Mouse (Mus musculus): ENCODE data around the gene Clec4f. TPM values are rescaled to one million over a fixed set of nuclear protein-coding genes. Genes with fewer than 3 reads are reported as not detected.

Gene Clec4f
- polyA plus RNA-seq, 1 experiment from 2014 or later: 3.7 TPM

- Histone ChIP-seq H3K4me2 (no peak overlapping the region), H3K36me3 (no peaks in the 10 kb centered on the region), H3K9me3 (replicated peaks) (no peaks in the 10 kb centered on the region), H3K27ac (no peak overlapping the region), H3K9ac (no peak overlapping the region), H3K4me3 (replicated peaks) (no peak overlapping the region), H3K4me1 (replicated peaks) (0 out of 2 replicates have a peak, but pooled peaks cover 5% of the 10 kb centered on the region), H3K27me3 (peaks cover 7% of the 10 kb centered on the region; the same call in 1 of the 2 replicates)
- 65% methylated on average over 2 of the region's 2 CpGs for WGBS (ENCODE audit: insufficient replicate concordance)
- ATAC-seq (ENCODE audit: low read depth) (no peak), DNase-seq (no peak)
These were observed 61.0 kb downstream of the Clec4f start for GRCm38 (mm10) chr6:83595035-83595434.

Other genes starting within 250 kb of the Clec4f start
- 10.4 and 13.3 TPM in 2 replicates for gene Tet3, start 197.1 kb downstream of the Clec4f start, polyA plus RNA-seq (2015; fragmentation: Nextera tagmentation; extraction: Ambion mirVana)
- gene Dguok, start 149.2 kb downstream of the Clec4f start, polyA plus RNA-seq (2015; fragmentation: Nextera tagmentation; extraction: Ambion mirVana): 25.3 and 29.1 TPM in 2 replicates
- gene Actg2, start 119.9 kb downstream of the Clec4f start, polyA plus RNA-seq (2015; fragmentation: Nextera tagmentation; extraction: Ambion mirVana): 5.9 and 6.1 TPM in 2 replicates
- gene Stambp, start 83.5 kb downstream of the Clec4f start, polyA plus RNA-seq (2015; fragmentation: Nextera tagmentation; extraction: Ambion mirVana): 10.8 and 14.1 TPM in 2 replicates
- gene Cd207, start 21.7 kb upstream of the Clec4f start, polyA plus RNA-seq (2015; fragmentation: Nextera tagmentation; extraction: Ambion mirVana): 0.15 and 0.28 TPM in 2 replicates
- gene Vax2, start 55.1 kb upstream of the Clec4f start, polyA plus RNA-seq (2015; fragmentation: Nextera tagmentation; extraction: Ambion mirVana): not detected in 2 replicates
- gene Atp6v1b1, start 86.8 kb upstream of the Clec4f start, polyA plus RNA-seq (2015; fragmentation: Nextera tagmentation; extraction: Ambion mirVana): not detected in 2 replicates
- not detected in 2 replicates for gene Ankrd53, start 106.5 kb upstream of the Clec4f start, polyA plus RNA-seq (2015; fragmentation: Nextera tagmentation; extraction: Ambion mirVana)
- 50.1 and 57.5 TPM in 2 replicates for gene Tex261, start 119.6 kb upstream of the Clec4f start, polyA plus RNA-seq (2015; fragmentation: Nextera tagmentation; extraction: Ambion mirVana)
- 13.4 and 14.3 TPM in 2 replicates for gene Nagk, start 138.8 kb upstream of the Clec4f start, polyA plus RNA-seq (2015; fragmentation: Nextera tagmentation; extraction: Ambion mirVana)
- 3.7 and 3.9 TPM in 2 replicates for gene Paip2b, start 175.6 kb upstream of the Clec4f start, polyA plus RNA-seq (2015; fragmentation: Nextera tagmentation; extraction: Ambion mirVana)
- gene Zfp638, start 210.9 kb upstream of the Clec4f start, polyA plus RNA-seq (2015; fragmentation: Nextera tagmentation; extraction: Ambion mirVana): 16.7 and 22.3 TPM in 2 replicates